Comparison of ENCODE assay signal across 8 mouse cellular contexts in genomic region chr17:72603886-72604609, GRCm38 (mm10). TPM values are rescaled to one million over a fixed set of nuclear protein-coding genes. Genes with fewer than 3 reads are reported as not detected.
DNase-seq lines count a peak whose midpoint lies in the region; ATAC-seq and TF ChIP-seq lines count a peak whose summit lies in the region.

No protein-coding gene starts in this region.

- peak overlapping the region; percentile 39 for H3K4me3 ChIP-seq in kidney, postnatal 0 days (replicated peaks; ENCODE audit: low read depth, low read length)
- H3K4me3 ChIP-seq in cortical plate, adult 2 months (ENCODE audit: insufficient read depth, low read length): peak overlapping the region; percentile 25
- peak overlapping the region; percentile 58 for H3K4me3 ChIP-seq in forebrain, embryonic 15.5 days
- peak overlapping the region in 1 of 2 experiments; percentile 16; a peak in 1 of 4 replicates for H3K4me3 ChIP-seq in liver, embryonic 14.5 days (ENCODE audit: insufficient read depth in 1 of 2, low read depth in 2 of 2, low read length in 2 of 2)

- no peak for TF ChIP-seq CTCF in kidney, postnatal 0 days (IDR thresholded peaks at IDR 0.05; ENCODE audit: low read depth)
- no peak for TF ChIP-seq CTCF in cortical plate, adult 2 months (IDR thresholded peaks at IDR 0.05; ENCODE audit: extremely low read depth, insufficient read depth, low read length)
- no peak for TF ChIP-seq CTCF in liver, embryonic 14.5 days (IDR thresholded peaks at IDR 0.05; ENCODE audit: low read depth)

- peak overlapping the region; percentile 67 for H3K4me2 ChIP-seq in kidney, postnatal 0 days (ENCODE audit: low read length)
- H3K4me2 ChIP-seq in forebrain, embryonic 15.5 days (replicated peaks): peak overlapping the region; percentile 94
- H3K4me2 ChIP-seq in liver, embryonic 14.5 days (ENCODE audit: low read depth): peak overlapping the region; percentile 34

- no peak for TF ChIP-seq EP300 in liver, embryonic 14.5 days (IDR thresholded peaks at IDR 0.05; ENCODE audit: low read depth)

- 1% methylated on average over 50 of the region's 51 CpGs for WGBS in kidney, postnatal 0 days
- WGBS in forebrain, embryonic 15.5 days: under 1% methylated on average over 51 of the region's 51 CpGs
- 2% methylated on average over 51 of the region's 51 CpGs for WGBS in liver, embryonic 14.5 days (ENCODE audit: insufficient replicate concordance)

- no peaks in the 10 kb centered on the region for H3K36me3 ChIP-seq in kidney, postnatal 0 days (ENCODE audit: insufficient read depth, low read length)
- no peaks in the 10 kb centered on the region for H3K36me3 ChIP-seq in forebrain, embryonic 15.5 days
- H3K36me3 ChIP-seq in liver, embryonic 14.5 days (replicated peaks; ENCODE audit: control insufficient read depth, insufficient read depth, low read depth): no peaks in the 10 kb centered on the region

- no peak for DNase-seq in kidney, postnatal 0 days (ENCODE audit: low spot score)
- DNase-seq in kidney, adult 9 months: no peak
- DNase-seq in liver, embryonic 14.5 days (ENCODE audit: low read depth in 3 of 3, low spot score in 3 of 3): no peak
- DNase-seq in urinary bladder, adult 18-20 months (ENCODE audit: low spot score in 2 of 2): no peak
- DNase-seq in left cerebral cortex, postnatal 10 days (ENCODE audit: extremely low spot score in 1 of 2, low spot score in 2 of 2): no peak
- no peak for DNase-seq in layer of hippocampus, postnatal 14 days (ENCODE audit: low spot score in 2 of 2)

- no peak overlapping the region for H3K9ac ChIP-seq in kidney, postnatal 0 days (ENCODE audit: low read depth, low read length)
- peak overlapping the region; percentile 39 for H3K9ac ChIP-seq in forebrain, embryonic 15.5 days (replicated peaks)
- no peak overlapping the region for H3K9ac ChIP-seq in liver, embryonic 14.5 days (replicated peaks)

- peaks cover 14% of the 10 kb centered on the region for H3K27me3 ChIP-seq in kidney, postnatal 0 days (ENCODE audit: insufficient read depth, low read length)
- H3K27me3 ChIP-seq in forebrain, embryonic 15.5 days: peaks cover 13% of the 10 kb centered on the region; the same call in 1 of the 2 replicates
- peaks cover 16% of the 10 kb centered on the region for H3K27me3 ChIP-seq in liver, embryonic 14.5 days (ENCODE audit: control insufficient read depth, insufficient read depth, low read length)

- H3K4me1 ChIP-seq in kidney, postnatal 0 days (replicated peaks; ENCODE audit: insufficient read depth, low read length): peaks cover 4% of the 10 kb centered on the region; the same call in 1 of the 2 replicates
- no peaks in the 10 kb centered on the region for H3K4me1 ChIP-seq in cortical plate, adult 2 months (ENCODE audit: control insufficient read depth, insufficient read depth, low read length)
- H3K4me1 ChIP-seq in forebrain, embryonic 15.5 days: peaks cover 35% of the 10 kb centered on the region
- H3K4me1 ChIP-seq in liver, embryonic 14.5 days (replicated peaks; ENCODE audit: control insufficient read depth in 2 of 2, insufficient read depth in 2 of 2, low read length in 1 of 2): no peaks in the 10 kb centered on the region

- intact Hi-C loops in left cerebral cortex, postnatal 10 days (cut with DNase I): loop anchor here (2.0 to 10.0 kb wide), 4 partner anchors 179 to 947 kb away; no protein-coding TSS in a partner anchor

- ATAC-seq in kidney, postnatal 0 days (replicated peaks; ENCODE audit: low FRiP score, low read depth): peak; percentile 51
- ATAC-seq in forebrain, embryonic 15.5 days (replicated peaks): peak; percentile 68
- ATAC-seq in liver, embryonic 14.5 days (ENCODE audit: insufficient read depth): no peak

- no peak for TF ChIP-seq POLR2A in cortical plate, adult 2 months (IDR thresholded peaks at IDR 0.05; ENCODE audit: extremely low read depth, insufficient read depth, low read length)

- H3K27ac ChIP-seq in kidney, postnatal 0 days: no peak overlapping the region
- no peak overlapping the region for H3K27ac ChIP-seq in cortical plate, adult 2 months (ENCODE audit: insufficient read depth, low read length)
- H3K27ac ChIP-seq in forebrain, embryonic 15.5 days (replicated peaks): no peak overlapping the region
- no peak overlapping the region for H3K27ac ChIP-seq in liver, embryonic 14.5 days

- no peaks in the 10 kb centered on the region for H3K9me3 ChIP-seq in kidney, postnatal 0 days (replicated peaks; ENCODE audit: low read length)
- no peaks in the 10 kb centered on the region for H3K9me3 ChIP-seq in forebrain, embryonic 15.5 days
- H3K9me3 ChIP-seq in liver, embryonic 14.5 days (ENCODE audit: control insufficient read depth, low read length): no peaks in the 10 kb centered on the region

RNA-seq across cellular contexts. Expression of gene Alk, which starts 0.4 kb away (rescaled TPM):
- polyA plus RNA-seq in kidney, postnatal 0 days (2015; fragmentation: Nextera tagmentation; extraction: Ambion mirVana): 0.08 and 0.11 TPM in 2 replicates
- 1.9 and 2.2 TPM in 2 replicates for polyA plus RNA-seq in cortical plate, adult 2 months (2012; rRNA removed)
- 2.6 and 2.7 TPM in 2 replicates for polyA plus RNA-seq in forebrain, embryonic 15.5 days (2015; fragmentation: Nextera tagmentation; extraction: Ambion mirVana)
- 0.02 TPM in 1 of 2 replicates, not detected in the other for polyA plus RNA-seq in liver, embryonic 14.5 days (2012; rRNA removed)
- 0.03 and 0.04 TPM in 2 replicates for polyA plus RNA-seq in liver, embryonic 14.5 days (2014; fragmentation: Nextera tagmentation; extraction: Ambion mirVana)
- 1 to 10 TPM; 8.3 to 9.1 TPM for total RNA-seq in left cerebral cortex, postnatal 10 days (2021)
- total RNA-seq in layer of hippocampus, postnatal 14 days (2021): 1 to 10 TPM; 6.7 to 7.3 TPM

Comparison
In these comparisons a context has a peak if more than half of its experiments do, and no peak if none do; other contexts are left out.
1. H3K4me2 ChIP-seq: peak in every context shown above with its lines; median percentile 94 in forebrain, embryonic 15.5 days; 67 in kidney, postnatal 0 days; 34 in liver, embryonic 14.5 days.